Mouse (Mus musculus): ENCODE measurements at regions not wholly inside any gene's neighbourhood (a gene's known extent, or its start where the extent isn't known, plus 50 kb on each side); places are given as distances from the start of the nearest gene placed in this dataset.
A peak's percentile ranks its signal among the peaks of the same experiment; 100 is the strongest.

- no peak for DNase-seq (ENCODE audit: low read depth, low spot score)
Observed at GRCm38 (mm10) chr3:45198994-45199589, 179.1 kb upstream of the Pcdh10 start.

DNA sequence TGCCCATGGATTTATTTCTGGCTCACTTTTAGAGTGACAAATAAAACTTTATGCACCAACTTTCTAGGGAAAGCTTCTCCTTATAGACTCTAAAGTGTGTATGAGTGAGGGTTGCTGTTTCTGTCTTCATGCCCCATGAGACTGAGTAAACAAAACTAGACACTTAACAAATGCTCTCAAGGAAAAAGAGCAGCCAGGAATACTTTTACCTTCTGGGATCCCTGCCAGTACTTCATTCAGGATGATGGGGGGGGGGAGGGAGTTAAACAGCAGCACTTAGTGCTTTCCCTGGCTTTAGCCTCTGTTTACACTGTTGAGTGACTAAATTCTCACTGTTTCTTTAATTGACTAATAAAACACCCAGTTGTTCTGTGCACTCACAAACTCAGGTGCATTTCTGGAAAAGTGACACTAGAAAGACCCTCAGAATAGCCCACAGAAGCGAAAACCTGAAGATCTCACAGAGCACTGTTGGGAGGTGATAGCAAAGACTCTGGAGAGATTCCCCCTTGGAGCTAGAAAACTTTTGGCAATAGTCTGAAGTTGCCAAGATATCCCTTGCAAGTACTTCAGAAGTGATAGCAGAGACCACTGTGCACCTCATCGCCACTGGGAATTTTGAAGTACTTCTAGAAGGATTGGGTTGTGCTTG lies 173.7 kb upstream of the Pcdh10 start:
- no peak for DNase-seq (ENCODE audit: low read depth, low spot score)

DNA sequence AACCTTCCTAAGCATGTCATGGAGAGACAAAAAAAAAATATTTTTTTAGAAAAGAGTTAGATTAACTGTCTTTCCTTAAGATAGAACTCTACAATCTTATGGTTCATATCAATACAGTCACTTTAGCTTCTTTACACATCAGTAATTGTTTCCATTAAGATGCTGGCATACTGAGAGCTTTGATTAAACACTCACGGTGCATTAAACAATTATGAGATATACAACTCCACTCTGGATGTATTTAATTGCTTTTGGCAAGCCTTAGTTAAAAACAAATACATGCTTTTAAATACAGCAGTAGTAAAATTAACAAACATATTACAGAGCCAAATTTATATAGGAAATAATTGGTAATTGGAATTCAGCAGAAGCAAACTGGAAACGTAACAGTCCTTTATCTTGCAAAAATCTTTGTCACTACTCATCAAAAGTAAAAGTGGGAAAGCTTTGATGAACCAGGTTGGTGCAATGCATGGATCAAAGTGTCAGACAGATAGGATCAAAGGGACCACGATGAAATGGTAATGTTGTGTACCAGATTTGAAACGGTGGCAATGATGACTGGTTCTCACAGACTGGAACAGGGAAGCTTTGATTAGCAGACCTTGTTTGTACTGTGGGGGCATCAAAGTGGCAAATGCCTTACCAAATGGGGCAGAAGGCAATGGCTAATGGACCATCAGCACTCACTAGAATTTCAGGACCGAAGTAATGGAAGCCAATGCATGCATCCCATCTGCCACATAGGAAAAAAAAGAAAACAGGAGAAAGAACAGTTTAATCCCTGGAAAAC lies 146.4 kb upstream of the Pcdh10 start:
- no peak for DNase-seq (ENCODE audit: low read depth, low spot score)

GRCm38 (mm10) chr3:45238457-45238856 lies 139.7 kb upstream of the Pcdh10 start:
- no peak for DNase-seq (ENCODE audit: low read depth, low spot score)

- no peak for DNase-seq (ENCODE audit: low read depth, low spot score)
Observed at GRCm38 (mm10) chr3:45245456-45245855, 132.7 kb upstream of the Pcdh10 start.

GRCm38 (mm10) chr3:45246601-45247000 lies 131.6 kb upstream of the Pcdh10 start:
- DNase-seq (ENCODE audit: low read depth, low spot score): no peak

DNA sequence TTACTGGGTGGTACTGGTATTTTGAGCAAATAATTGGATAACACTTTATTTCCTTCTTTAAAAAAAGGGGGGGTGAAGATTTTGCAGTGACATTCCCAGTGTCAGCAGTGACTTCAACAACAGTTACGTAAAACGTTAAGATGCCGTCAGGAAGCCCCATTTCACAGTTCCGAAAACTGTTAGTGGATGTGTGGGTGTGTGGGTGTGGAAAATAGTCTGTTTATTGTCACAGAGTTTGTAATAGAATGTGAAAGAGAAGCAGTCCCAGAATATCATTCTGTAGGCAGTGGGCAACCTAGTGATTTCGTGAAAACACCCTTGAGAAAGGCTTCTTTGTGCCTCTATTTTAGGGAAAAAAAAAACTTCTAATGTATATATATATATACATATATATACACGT lies 101.4 kb upstream of the Pcdh10 start:
- DNase-seq (ENCODE audit: low read depth, low spot score): no peak

GRCm38 (mm10) chr3:45297242-45297853 lies 80.8 kb upstream of the Pcdh10 start:
- no peak for DNase-seq (ENCODE audit: low read depth, low spot score)

DNA sequence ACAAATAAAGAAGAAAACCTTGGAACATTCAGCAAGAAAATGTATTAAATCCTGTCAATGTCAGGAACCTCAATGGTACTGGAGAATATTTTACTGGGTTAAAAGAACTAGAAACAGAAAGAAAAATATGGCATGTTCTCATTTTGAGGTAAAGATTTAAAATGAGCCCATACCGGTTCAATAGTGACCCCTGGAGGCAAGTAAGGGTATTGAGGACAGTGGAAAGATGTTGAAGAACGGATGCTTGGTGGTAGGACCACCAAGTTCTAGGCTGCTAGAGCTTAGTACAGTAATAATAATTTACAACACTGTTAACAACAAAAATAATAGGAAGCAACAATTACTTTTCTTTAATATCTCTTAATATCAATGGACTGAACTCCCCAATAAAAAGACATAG lies 58.9 kb upstream of the Pcdh10 start:
- peak; percentile 44 for DNase-seq (ENCODE audit: low read depth, low spot score)
